Mouse (Mus musculus): Measurements from ENCODE around the gene Cox8a. TPM values are rescaled to one million over a fixed set of nuclear protein-coding genes. Genes with fewer than 3 reads are reported as not detected.

The Cox8a gene
- total RNA-seq, 2 experiments from 2014 or later, result 1,005 to 1,597 TPM

Other genes starting within 250 kb of the Cox8a start
- 100 to 1,000 TPM; 160 to 199 TPM for gene Ppp1r14b, start 242.6 kb downstream of the Cox8a start, total RNA-seq (2021)
- 10 to 100 TPM; 34.1 to 43.9 TPM for gene Plcb3, start 241.1 kb downstream of the Cox8a start, total RNA-seq (2021)
- 100 to 1,000 TPM in 1 of 2 experiments, 10 to 100 TPM in 1; 86.9 to 104 TPM for gene Fkbp2, start 237.1 kb downstream of the Cox8a start, total RNA-seq (2021)
- 100 to 1,000 TPM in 1 of 2 experiments, 10 to 100 TPM in 1; 84.3 to 164 TPM for gene Vegfb, start 230.0 kb downstream of the Cox8a start, total RNA-seq (2021)
- gene Dnajc4, start 225.0 kb downstream of the Cox8a start, total RNA-seq (2021), result 10 to 100 TPM; 43.4 to 50.0 TPM
- gene Nudt22, start 221.5 kb downstream of the Cox8a start, total RNA-seq (2021), result 10 to 100 TPM; 21.5 to 24.7 TPM
- 10 to 100 TPM; 11.4 to 15.4 TPM for gene Trpt1, start 221.5 kb downstream of the Cox8a start, total RNA-seq (2021)
- 1 to 10 TPM; 7.4 to 8.7 TPM for gene Fermt3, start 198.1 kb downstream of the Cox8a start, total RNA-seq (2021)
- gene Stip1, start 177.6 kb downstream of the Cox8a start, total RNA-seq (2021), result 100 to 1,000 TPM; 284 to 378 TPM
- gene Macrod1, start 160.8 kb downstream of the Cox8a start, total RNA-seq (2021), result 10 to 100 TPM; 62.4 to 77.9 TPM
- gene Flrt1, start 111.9 kb downstream of the Cox8a start, total RNA-seq (2021), result 1 to 10 TPM; 2.1 to 9.3 TPM
- 100 to 1,000 TPM in 1 of 2 experiments, 10 to 100 TPM in 1; 96.7 to 125 TPM for gene Otub1, start 11.3 kb downstream of the Cox8a start, total RNA-seq (2021)
- gene Naa40, start 23.6 kb upstream of the Cox8a start, total RNA-seq (2021), result 10 to 100 TPM; 18.6 to 20.7 TPM
- gene Rcor2, start 49.7 kb upstream of the Cox8a start, total RNA-seq (2021), result 1 to 10 TPM; 1.5 to 2.5 TPM
- gene Mark2, start 124.2 kb upstream of the Cox8a start, total RNA-seq (2021), result 10 to 100 TPM; 63.5 to 64.0 TPM
- gene Spindoc, start 165.4 kb upstream of the Cox8a start, total RNA-seq (2021), result 10 to 100 TPM; 19.9 to 22.7 TPM
- 10 to 100 TPM; 17.1 to 20.0 TPM for gene 2700081O15Rik, start 200.0 kb upstream of the Cox8a start, total RNA-seq (2021)